Mouse (Mus musculus): ENCODE results near the gene Zbed3. TPM values are rescaled to one million over a fixed set of nuclear protein-coding genes. Genes with fewer than 3 reads are reported as not detected.

Gene Zbed3
- polyA plus RNA-seq (2015; fragmentation: Nextera tagmentation; extraction: Ambion mirVana), result 24.9 and 25.4 TPM in 2 replicates

DNA sequence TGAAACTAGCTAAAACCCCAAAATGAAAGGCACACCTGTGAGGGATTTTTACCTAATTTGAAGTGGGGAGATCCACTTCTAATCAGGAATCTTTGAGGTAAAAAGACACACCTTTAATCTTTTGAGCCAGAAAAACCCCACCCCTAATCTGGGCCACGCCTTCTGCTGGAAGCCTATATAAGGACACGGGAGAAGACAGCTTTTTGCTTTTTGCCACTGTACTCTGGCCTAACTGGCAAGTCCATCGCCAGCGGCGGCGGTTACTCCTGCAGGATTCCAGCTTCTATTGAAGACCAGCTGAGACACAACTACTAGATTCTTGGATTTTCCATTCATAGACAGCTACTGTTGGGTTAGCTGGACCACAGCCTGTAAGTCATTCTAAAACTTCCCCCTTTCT lies at the start of gene Zbed3:
Zbed3 (plus strand) TSS at position 213 of the 400 bp plus-strand sequence.
- Histone ChIP-seq H3K4me2 (replicated peaks; ENCODE audit: low read depth) (peak within 1 kb of the TSS; percentile 97), H3K9me3 (ENCODE audit: control insufficient read depth, low read length) (no peaks in the 10 kb centered on the region), H3K4me1 (replicated peaks; ENCODE audit: control insufficient read depth, insufficient read depth) (peaks cover 4% of the 10 kb centered on the region; the same call in 1 of the 2 replicates), H3K27me3 (ENCODE audit: control insufficient read depth, insufficient read depth, low read length) (no peaks in the 10 kb centered on the region), H3K36me3 (ENCODE audit: control insufficient read depth, insufficient read depth, low read length) (no peaks in the 10 kb centered on the region), H3K4me3 (ENCODE audit: low read depth, low read length) (peak within 1 kb of the TSS; percentile 95), H3K27ac (replicated peaks) (peak within 1 kb of the TSS; percentile 99), H3K9ac (ENCODE audit: low read length) (peak within 1 kb of the TSS; percentile 99)
- 89% methylated on average over 6 of the region's 6 CpGs for WGBS
- no peak for ATAC-seq (ENCODE audit: low FRiP score, low TSS enrichment)
- no peak for DNase-seq (ENCODE audit: low spot score)
- TF ChIP-seq EP300 (optimal IDR thresholded peaks at IDR 0.05) (no peak), CTCF (IDR thresholded peaks at IDR 0.05; ENCODE audit: low read depth) (no peak)

DNA sequence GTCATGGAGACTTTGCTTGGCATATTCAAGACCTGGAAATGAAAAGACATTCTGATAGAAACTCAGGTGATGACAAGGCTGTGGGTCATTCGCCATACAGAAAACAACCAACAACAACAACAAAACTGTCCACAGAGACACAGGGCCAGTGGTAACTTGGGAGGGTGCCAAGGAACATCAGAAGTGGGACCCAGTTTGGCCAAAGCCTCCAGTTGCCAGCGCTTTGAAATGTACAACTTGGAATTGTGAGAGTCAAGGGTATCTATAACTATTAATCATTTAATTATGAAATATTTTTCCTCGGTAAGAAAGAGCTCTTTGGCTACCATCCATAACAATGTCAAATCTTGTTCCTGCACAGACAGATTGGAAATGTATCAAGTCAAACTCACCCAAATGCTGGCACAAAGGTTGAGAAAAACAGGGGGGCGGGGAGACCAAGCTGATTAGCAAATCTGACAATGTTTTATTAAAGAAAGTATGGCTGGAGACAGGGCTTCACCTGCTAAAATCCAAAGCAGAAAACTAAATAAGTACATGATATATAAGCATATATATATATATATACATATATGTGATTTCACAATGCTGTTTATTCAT lies 44.9 kb upstream of the Zbed3 start:
- DNase-seq (ENCODE audit: low spot score), result no peak
- TF ChIP-seq EP300 (optimal IDR thresholded peaks at IDR 0.05), result no peak
- TF ChIP-seq CTCF (IDR thresholded peaks at IDR 0.05; ENCODE audit: low read depth), result no peak
- no peaks in the 10 kb centered on the region for H3K36me3 ChIP-seq (ENCODE audit: control insufficient read depth, insufficient read depth, low read length)
- no peaks in the 10 kb centered on the region for H3K9me3 ChIP-seq (ENCODE audit: control insufficient read depth, low read length)
- no peak overlapping the region for H3K9ac ChIP-seq (ENCODE audit: low read length)
- no peak overlapping the region for H3K27ac ChIP-seq (replicated peaks)
- no peak overlapping the region for H3K4me3 ChIP-seq (ENCODE audit: low read depth, low read length)
- no peak overlapping the region for H3K4me2 ChIP-seq (replicated peaks; ENCODE audit: low read depth)
- H3K27me3 ChIP-seq (ENCODE audit: control insufficient read depth, insufficient read depth, low read length), result no peaks in the 10 kb centered on the region
- no peaks in the 10 kb centered on the region for H3K4me1 ChIP-seq (replicated peaks; ENCODE audit: control insufficient read depth, insufficient read depth)
- no peak for ATAC-seq (ENCODE audit: low FRiP score, low TSS enrichment)
- 70% methylated on average over 4 of the region's 4 CpGs for WGBS

DNA sequence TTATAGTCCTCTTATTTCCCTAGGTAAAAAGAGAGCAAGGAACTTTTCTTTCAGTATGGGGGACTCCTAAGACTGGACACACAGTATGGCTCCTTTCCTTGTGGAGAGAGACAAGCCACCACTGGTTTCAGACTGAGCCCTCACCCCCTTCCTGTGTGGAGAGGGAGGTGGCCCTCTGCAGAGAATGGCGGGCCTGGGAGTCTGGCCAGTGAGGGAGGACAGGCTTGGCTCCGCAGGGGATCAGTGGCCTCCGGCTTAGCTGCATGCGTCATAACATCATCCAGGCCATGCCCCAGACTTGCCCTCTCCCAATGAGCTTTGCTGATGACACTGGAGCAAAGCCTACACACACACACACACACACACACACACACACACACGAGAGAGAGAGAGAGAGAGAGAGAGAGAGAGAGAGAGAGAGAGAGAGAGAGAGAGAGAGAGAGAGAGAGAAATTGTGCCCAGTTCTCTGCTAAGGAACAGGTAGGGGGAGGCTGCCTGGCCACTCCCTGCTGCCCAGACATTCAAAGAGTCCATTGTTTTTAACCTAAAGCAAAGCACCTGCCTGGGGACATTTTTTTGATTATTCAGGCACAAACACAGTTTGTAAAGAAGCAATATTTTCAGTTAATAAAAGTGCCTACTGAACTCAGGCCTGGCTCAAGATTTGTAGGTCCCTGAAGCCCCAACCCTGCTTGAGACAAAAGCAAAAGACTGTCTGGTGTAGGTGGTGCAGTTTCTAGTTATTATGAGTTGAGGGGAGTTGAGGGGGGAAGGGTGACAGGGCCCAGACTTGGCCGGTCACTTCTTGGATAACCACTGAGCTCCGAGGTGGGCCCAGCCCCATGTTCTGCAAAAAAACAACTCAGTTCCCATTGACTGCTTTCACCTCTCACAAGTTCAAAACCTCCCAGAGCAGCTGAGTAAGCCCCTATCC lies 41.4 kb upstream of the Zbed3 start:
- WGBS, result 38% methylated on average over 6 of the region's 7 CpGs
- Histone ChIP-seq H3K9me3 (ENCODE audit: control insufficient read depth, low read length) (no peaks in the 10 kb centered on the region), H3K27me3 (ENCODE audit: control insufficient read depth, insufficient read depth, low read length) (no peaks in the 10 kb centered on the region), H3K4me1 (replicated peaks; ENCODE audit: control insufficient read depth, insufficient read depth) (no peaks in the 10 kb centered on the region), H3K4me2 (replicated peaks; ENCODE audit: low read depth) (no peak overlapping the region), H3K36me3 (ENCODE audit: control insufficient read depth, insufficient read depth, low read length) (no peaks in the 10 kb centered on the region), H3K27ac (replicated peaks) (no peak overlapping the region), H3K9ac (ENCODE audit: low read length) (no peak overlapping the region), H3K4me3 (ENCODE audit: low read depth, low read length) (no peak overlapping the region)
- ATAC-seq (ENCODE audit: low FRiP score, low TSS enrichment), result peak; percentile 89
- TF ChIP-seq EP300 (optimal IDR thresholded peaks at IDR 0.05) (no peak), CTCF (IDR thresholded peaks at IDR 0.05; ENCODE audit: low read depth) (no peak)
- DNase-seq (ENCODE audit: low spot score), result peak; percentile 41

DNA sequence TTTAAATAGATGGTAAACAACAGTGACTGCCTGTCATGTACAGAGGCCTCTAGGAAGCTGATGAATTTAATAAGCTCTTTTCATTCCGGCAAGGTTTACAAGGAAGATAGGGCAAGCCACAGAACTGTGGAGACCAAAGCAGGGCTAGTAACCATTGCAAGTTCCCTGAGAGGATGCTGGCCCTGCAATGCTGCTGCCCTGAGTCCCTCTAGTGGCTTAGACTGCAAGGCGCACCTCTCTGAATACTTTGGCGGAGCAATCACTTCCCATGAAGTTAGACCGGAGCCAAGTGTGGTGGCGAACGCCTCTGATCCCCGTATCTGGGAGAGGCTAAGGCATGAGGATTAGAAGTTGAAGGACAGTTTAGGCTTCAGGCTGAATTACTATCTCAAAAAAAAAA lies 36.4 kb upstream of the Zbed3 start:
- H3K36me3 ChIP-seq (ENCODE audit: control insufficient read depth, insufficient read depth, low read length), result no peaks in the 10 kb centered on the region
- no peak overlapping the region for H3K9ac ChIP-seq (ENCODE audit: low read length)
- peak; percentile 81 for DNase-seq (ENCODE audit: low spot score)
- H3K27ac ChIP-seq (replicated peaks), result no peak overlapping the region
- no peak overlapping the region for H3K4me2 ChIP-seq (replicated peaks; ENCODE audit: low read depth)
- no peak overlapping the region for H3K4me3 ChIP-seq (ENCODE audit: low read depth, low read length)
- H3K4me1 ChIP-seq (replicated peaks; ENCODE audit: control insufficient read depth, insufficient read depth), result no peaks in the 10 kb centered on the region
- H3K27me3 ChIP-seq (ENCODE audit: control insufficient read depth, insufficient read depth, low read length), result no peaks in the 10 kb centered on the region
- ATAC-seq (ENCODE audit: low FRiP score, low TSS enrichment), result peak; percentile 86
- no peak for TF ChIP-seq EP300 (optimal IDR thresholded peaks at IDR 0.05)
- peak; percentile 96 for TF ChIP-seq CTCF (IDR thresholded peaks at IDR 0.05; ENCODE audit: low read depth)
- H3K9me3 ChIP-seq (ENCODE audit: control insufficient read depth, low read length), result no peaks in the 10 kb centered on the region
- WGBS, result under 1% methylated on average over 7 of the region's 7 CpGs

DNA sequence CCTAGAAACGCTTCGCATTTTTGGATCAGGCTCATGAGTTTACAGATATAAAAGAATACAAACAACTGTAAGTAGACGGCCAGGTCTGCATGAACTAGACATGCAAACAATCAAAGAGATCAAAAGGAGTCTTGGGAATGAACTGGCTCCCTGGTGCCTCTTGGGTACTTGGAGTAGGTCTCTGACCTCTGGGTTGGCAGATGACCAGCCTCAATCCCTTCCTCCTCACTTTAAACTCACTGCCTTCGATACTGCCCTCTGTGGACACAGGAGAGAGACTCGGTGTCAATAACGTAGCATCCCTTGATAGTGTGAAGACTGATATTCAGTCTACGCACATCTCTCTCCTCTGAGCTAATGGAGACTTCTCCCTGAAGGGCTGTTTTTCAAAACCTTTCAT lies 35.4 kb upstream of the Zbed3 start:
- Histone ChIP-seq H3K9ac (ENCODE audit: low read length) (no peak overlapping the region), H3K4me2 (replicated peaks; ENCODE audit: low read depth) (no peak overlapping the region), H3K4me1 (replicated peaks; ENCODE audit: control insufficient read depth, insufficient read depth) (no peaks in the 10 kb centered on the region), H3K27ac (replicated peaks) (no peak overlapping the region), H3K27me3 (ENCODE audit: control insufficient read depth, insufficient read depth, low read length) (no peaks in the 10 kb centered on the region), H3K9me3 (ENCODE audit: control insufficient read depth, low read length) (no peaks in the 10 kb centered on the region), H3K36me3 (ENCODE audit: control insufficient read depth, insufficient read depth, low read length) (no peaks in the 10 kb centered on the region), H3K4me3 (ENCODE audit: low read depth, low read length) (no peak overlapping the region)
- TF ChIP-seq EP300 (optimal IDR thresholded peaks at IDR 0.05), result no peak
- no peak for TF ChIP-seq CTCF (IDR thresholded peaks at IDR 0.05; ENCODE audit: low read depth)
- DNase-seq (ENCODE audit: low spot score) (no peak), ATAC-seq (ENCODE audit: low FRiP score, low TSS enrichment) (no peak)
- WGBS, result 69% methylated on average over 7 of the region's 7 CpGs

DNA sequence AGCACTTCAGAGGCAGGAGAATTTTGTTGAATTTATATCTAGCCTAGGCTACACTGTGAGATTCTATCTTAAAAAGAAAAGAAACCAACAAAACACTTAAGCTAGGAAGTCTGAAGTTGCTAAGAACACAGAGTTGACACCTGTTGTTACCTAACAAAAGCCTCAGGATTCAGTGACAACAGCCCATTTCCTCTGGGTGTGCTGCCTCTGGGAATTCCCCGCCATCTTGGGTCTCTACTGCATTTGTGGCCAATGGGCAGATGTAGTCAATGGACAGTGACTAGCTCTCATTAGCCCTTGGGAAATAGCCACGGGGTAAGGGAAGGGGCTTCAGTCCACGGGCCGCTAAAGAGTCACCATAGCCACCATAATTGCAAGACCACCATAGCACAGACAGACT lies 31.4 kb upstream of the Zbed3 start:
- no peak overlapping the region for H3K4me2 ChIP-seq (replicated peaks; ENCODE audit: low read depth)
- no peak overlapping the region for H3K9ac ChIP-seq (ENCODE audit: low read length)
- TF ChIP-seq EP300 (optimal IDR thresholded peaks at IDR 0.05) (no peak), CTCF (IDR thresholded peaks at IDR 0.05; ENCODE audit: low read depth) (no peak)
- H3K27ac ChIP-seq (replicated peaks), result no peak overlapping the region
- H3K4me1 ChIP-seq (replicated peaks; ENCODE audit: control insufficient read depth, insufficient read depth), result no peaks in the 10 kb centered on the region
- no peak for DNase-seq (ENCODE audit: low spot score)
- H3K27me3 ChIP-seq (ENCODE audit: control insufficient read depth, insufficient read depth, low read length), result no peaks in the 10 kb centered on the region
- WGBS, result 90% methylated on average over 4 of the region's 4 CpGs
- no peak overlapping the region for H3K4me3 ChIP-seq (ENCODE audit: low read depth, low read length)
- no peak for ATAC-seq (ENCODE audit: low FRiP score, low TSS enrichment)
- no peaks in the 10 kb centered on the region for H3K9me3 ChIP-seq (ENCODE audit: control insufficient read depth, low read length)
- H3K36me3 ChIP-seq (ENCODE audit: control insufficient read depth, insufficient read depth, low read length), result no peaks in the 10 kb centered on the region
